Mouse (Mus musculus) layer of hippocampus, adult 11-12 months (tissue): ENCODE measurements around the gene Slc9b1.
A peak's percentile ranks its signal among the peaks of the same experiment; 100 is the strongest.

Experiments used
- DNase-seq: peaks from one replicate; pipeline ENCODE4 v3.0.0; 2022; ENCODE audit warnings: low spot score

The Slc9b1 gene

GRCm38 (mm10) chr3:135438531-135438912, 90.7 kb downstream of the Slc9b1 start:
- DNase-seq = peak; percentile 93

- peak; percentile 73 for DNase-seq
Measured at GRCm38 (mm10) chr3:135438913-135439531, 91.2 kb downstream of the Slc9b1 start.

GRCm38 (mm10) chr3:135439651-135440050, 91.8 kb downstream of the Slc9b1 start:
- DNase-seq = no peak

GRCm38 (mm10) chr3:135440221-135440620, 92.4 kb downstream of the Slc9b1 start:
- DNase-seq = peak; percentile 23

- no peak for DNase-seq
Measured at GRCm38 (mm10) chr3:135440621-135441020, 92.8 kb downstream of the Slc9b1 start.

- no peak for DNase-seq
Measured at GRCm38 (mm10) chr3:135444930-135445329, 97.1 kb downstream of the Slc9b1 start.
